Mouse (Mus musculus) lung, adult 2 months (tissue): ENCODE measurements around the gene Robo2.

Experiments
- CTCF ChIP-seq: fragments of 200-500 bp; IDR thresholded peaks from 2 replicates; pipeline ENCODE4 v1.5.1; 2011; ENCODE audit warnings: mild to moderate bottlenecking, low read length, control low read depth; ENCODE audit not compliant: insufficient read depth
- POLR2A ChIP-seq: fragments of 200-500 bp; IDR thresholded peaks from 2 replicates; pipeline ENCODE4 v1.6.1; 2011; ENCODE audit warnings: low read depth, mild to moderate bottlenecking, control low read depth, low read length, borderline replicate concordance; ENCODE audit errors: extremely low read depth

DNA sequence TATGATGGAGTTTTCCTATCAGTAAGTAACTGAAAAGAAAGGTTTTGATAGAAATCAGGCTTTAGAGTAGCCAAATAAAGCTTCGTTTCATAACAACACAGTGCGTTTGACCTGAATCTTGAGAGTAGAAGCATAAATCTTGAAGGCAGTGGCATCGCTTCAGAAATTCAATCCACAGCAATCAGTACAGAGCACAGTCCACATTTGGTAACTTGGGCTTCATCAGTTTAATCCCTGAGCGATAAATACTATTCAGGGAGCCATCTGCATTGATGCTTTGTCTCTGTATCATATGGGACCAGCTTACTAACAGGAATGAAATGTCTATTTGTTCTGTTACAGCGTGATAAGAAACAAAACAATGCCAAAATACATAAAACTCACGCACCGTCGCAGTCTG is 46.1 kb upstream of the Robo2 start:
- TF ChIP-seq CTCF (no peak), POLR2A (no peak)
